Mouse (Mus musculus) thymus, adult 2 months (tissue): Measurements from ENCODE around the gene Rnf168. TPM values are rescaled to one million over a fixed set of nuclear protein-coding genes. Genes with fewer than 3 reads are reported as not detected.

ENCODE experiments used
- DNase-seq: peaks from one replicate; pipeline ENCODE4 v3.0.0; 2021
- H3K27ac ChIP-seq: fragments of 200-500 bp; 2 replicates; pipeline ENCODE4 v1.5.1; 2012; ENCODE audit warnings: low read length, control low read depth; ENCODE audit not compliant: control insufficient read depth, insufficient read depth
- H3K27me3 ChIP-seq: fragments of 200-500 bp; 2 replicates; pipeline ENCODE4 v1.6.1; 2012; ENCODE audit warnings: mild to moderate bottlenecking, low read length, moderate library complexity, mixed read lengths; ENCODE audit not compliant: control insufficient read depth, insufficient read depth
- H3K36me3 ChIP-seq: fragments of 200-500 bp; 2 replicates; pipeline ENCODE4 v1.6.1; 2012; ENCODE audit warnings: mild to moderate bottlenecking, low read length, moderate library complexity; ENCODE audit not compliant: control insufficient read depth, insufficient read depth
- H3K4me1 ChIP-seq: fragments of 200-500 bp; replicated peaks from 2 replicates; pipeline ENCODE4 v1.6.1; 2012; ENCODE audit warnings: low read length; ENCODE audit not compliant: control insufficient read depth, insufficient read depth
- H3K4me3 ChIP-seq: fragments of 200-500 bp; 2 replicates; pipeline ENCODE4 v1.5.1; 2012; ENCODE audit warnings: mild to moderate bottlenecking, low read length, control low read depth, moderate library complexity; ENCODE audit not compliant: control insufficient read depth, insufficient read depth
- CTCF ChIP-seq: fragments of 200-500 bp; IDR thresholded peaks from 2 replicates; pipeline ENCODE4 v1.5.1; 2012; ENCODE audit warnings: mild to moderate bottlenecking, control low read depth, low read length, moderate library complexity, borderline replicate concordance; ENCODE audit not compliant: control insufficient read depth, poor library complexity, insufficient read depth; ENCODE audit errors: extremely low read depth
- POLR2A ChIP-seq: fragments of 200-500 bp; IDR thresholded peaks from 2 replicates; pipeline ENCODE4 v1.6.1; 2012; ENCODE audit warnings: mild to moderate bottlenecking, low read length, control low read depth, moderate library complexity; ENCODE audit not compliant: control insufficient read depth, poor library complexity, insufficient read depth; ENCODE audit errors: extremely low read depth
- WGBS: fragments of 180-500 bp; shearing (Covaris S2); methylation state at CpG from one replicate; pipeline ENCODE4 v1.1.7; 2018; 5-methylcytosine and 5-hydroxymethylcytosine counted together
- polyA plus RNA-seq: library from polyadenylated mRNA; depleted of rRNA; stranded (reverse); fragments of >200 nt; gene quantifications from 2 replicates; pipeline ENCODE4 v1.2.3, GENCODE M21; 2012; rRNA removed

Rnf168 gene
- polyA plus RNA-seq, 1 experiment = 11.6 TPM

- 97% methylated on average over 3 of the region's 3 CpGs for WGBS
- Histone ChIP-seq H3K27me3 (no peaks in the 10 kb centered on the region), H3K4me3 (no peak overlapping the region), H3K27ac (no peak overlapping the region), H3K4me1 (no peaks in the 10 kb centered on the region), H3K36me3 (peaks cover 20% of the 10 kb centered on the region)
- TF ChIP-seq CTCF = no peak
- TF ChIP-seq POLR2A = no peak
- DNase-seq = no peak
These were observed 73.5 kb downstream of the Rnf168 start for GRCm38 (mm10) chr16:32350776-32351175.

Other genes with a start within 250 kb of the Rnf168 start
- 35.3 and 40.8 TPM in 2 replicates for gene Pak2, start 198.1 kb upstream of the Rnf168 start, polyA plus RNA-seq
- gene Pigx, start 177.7 kb upstream of the Rnf168 start, polyA plus RNA-seq = 81.6 and 89.5 TPM in 2 replicates
- 21.4 and 21.7 TPM in 2 replicates for gene Cep19, start 177.7 kb upstream of the Rnf168 start, polyA plus RNA-seq
- 148 and 157 TPM in 2 replicates for gene Nrros, start 111.9 kb upstream of the Rnf168 start, polyA plus RNA-seq
- 0.65 and 0.79 TPM in 2 replicates for gene Bex6, start 97.6 kb upstream of the Rnf168 start, polyA plus RNA-seq
- gene Fbxo45, start 30.3 kb upstream of the Rnf168 start, polyA plus RNA-seq = 6.5 and 7.7 TPM in 2 replicates
- gene Wdr53, start 30.2 kb upstream of the Rnf168 start, polyA plus RNA-seq = 5.3 and 5.4 TPM in 2 replicates
- gene Smco1, start 6.0 kb upstream of the Rnf168 start, polyA plus RNA-seq = 0.26 TPM in 1 of 2 replicates, not detected in the other
- 50.1 and 60.4 TPM in 2 replicates for gene Ubxn7, start 54.8 kb downstream of the Rnf168 start, polyA plus RNA-seq
- 0.23 TPM in 2 replicates for gene Tm4sf19, start 123.0 kb downstream of the Rnf168 start, polyA plus RNA-seq
- 2.5 and 3.8 TPM in 2 replicates for gene Tctex1d2, start 142.2 kb downstream of the Rnf168 start, polyA plus RNA-seq
- gene Pcyt1a, start 153.5 kb downstream of the Rnf168 start, polyA plus RNA-seq = 19.7 and 21.2 TPM in 2 replicates
- 1.3 and 1.5 TPM in 2 replicates for gene Slc51a, start 210.4 kb downstream of the Rnf168 start, polyA plus RNA-seq
- gene Zdhhc19, start 218.8 kb downstream of the Rnf168 start, polyA plus RNA-seq = not detected in 2 replicates